Mouse (Mus musculus) thymus, adult 2 months (tissue): Measurements from ENCODE around the gene Stk10.

Experiments used
- CTCF ChIP-seq: fragments of 200-500 bp; IDR thresholded peaks from 2 replicates; pipeline ENCODE4 v1.5.1; 2012; ENCODE audit warnings: mild to moderate bottlenecking, control low read depth, low read length, moderate library complexity, borderline replicate concordance; ENCODE audit not compliant: control insufficient read depth, poor library complexity, insufficient read depth; ENCODE audit errors: extremely low read depth
- POLR2A ChIP-seq: fragments of 200-500 bp; IDR thresholded peaks from 2 replicates; pipeline ENCODE4 v1.6.1; 2012; ENCODE audit warnings: mild to moderate bottlenecking, low read length, control low read depth, moderate library complexity; ENCODE audit not compliant: control insufficient read depth, poor library complexity, insufficient read depth; ENCODE audit errors: extremely low read depth

DNA sequence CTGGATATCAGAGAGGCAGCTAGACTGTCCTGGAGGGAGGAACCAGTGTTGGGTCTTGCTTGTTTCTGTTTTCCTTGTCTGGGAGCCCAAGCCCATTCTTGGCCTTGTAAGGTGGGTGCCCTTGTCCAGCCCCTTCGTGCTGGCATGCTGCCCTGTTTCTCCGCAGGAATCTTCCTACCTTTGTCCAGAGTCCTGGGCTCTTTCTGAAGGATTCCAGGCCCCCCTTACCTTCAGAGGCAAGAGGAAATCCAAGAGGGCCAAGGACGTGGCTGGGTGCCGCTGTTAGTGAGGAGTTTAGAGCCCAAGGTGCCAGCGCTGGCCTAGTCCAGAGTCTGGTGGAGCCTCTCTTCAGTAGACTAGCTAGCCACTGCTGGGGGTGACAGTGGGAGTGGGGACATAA is 11.4 kb downstream of the Stk10 start:
- no peak for TF ChIP-seq POLR2A
- TF ChIP-seq CTCF: no peak
